In the genomic region with DNA sequence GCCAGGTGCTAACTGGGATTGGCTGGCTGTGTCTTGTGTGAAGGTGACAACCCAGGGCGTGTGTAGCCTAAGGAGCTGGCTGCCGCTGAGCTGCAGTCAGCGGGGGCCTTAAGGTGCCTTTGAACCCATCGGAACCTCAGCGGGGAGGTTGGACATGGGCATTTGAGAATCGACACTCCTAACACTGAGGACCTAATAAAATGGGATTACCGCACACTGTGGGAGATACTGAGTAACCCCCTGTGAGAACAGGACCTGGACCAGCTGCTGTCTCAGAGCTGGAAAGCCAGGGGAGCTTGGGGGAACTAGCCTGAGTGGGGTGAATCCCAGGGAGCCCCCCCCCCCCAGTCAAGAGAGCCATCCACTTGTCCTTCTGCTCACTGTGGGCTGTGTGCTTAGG, we compare ENCODE assay signal across 13 mouse cellular contexts. TPM values are rescaled to one million over a fixed set of nuclear protein-coding genes. Genes with fewer than 3 reads are reported as not detected.
"Had no signal": no experiment of that assay in that cellular context is flagged by ENCODE, and none has a peak within 500 bp of the region (broad histone marks: within the 10 kb centered on the region; RNA-seq: fewer than 3 reads in every experiment).

No protein-coding gene starts in this region.

- H3K9ac ChIP-seq: limb, embryonic 12.5 days; liver, embryonic 13.5 days; liver, postnatal 0 days; lung, embryonic 15.5 days; neural tube, embryonic 12.5 days had no signal

- H3K27ac ChIP-seq: layer of hippocampus, adult 2 months; limb, embryonic 12.5 days; liver, embryonic 13.5 days; lung, embryonic 15.5 days; macrophage; neural tube, embryonic 12.5 days; stomach, postnatal 0 days had no signal

- ATAC-seq: liver, postnatal 0 days had no signal

- H3K4me3 ChIP-seq: layer of hippocampus, adult 2 months; limb, embryonic 12.5 days; liver, embryonic 13.5 days; lung, embryonic 15.5 days; megakaryocyte, embryonic 14.5 days; neural tube, embryonic 12.5 days had no signal

- H3K27me3 ChIP-seq: limb, embryonic 12.5 days; liver, embryonic 13.5 days; lung, embryonic 15.5 days; megakaryocyte, embryonic 14.5 days; neural tube, embryonic 12.5 days had no signal

- H3K9me3 ChIP-seq: limb, embryonic 12.5 days; liver, embryonic 13.5 days; lung, embryonic 15.5 days; megakaryocyte, embryonic 14.5 days; neural tube, embryonic 12.5 days had no signal

- H3K4me1 ChIP-seq: liver, embryonic 13.5 days; lung, embryonic 15.5 days; neural tube, embryonic 12.5 days had no signal

- H3K4me2 ChIP-seq: limb, embryonic 12.5 days; liver, embryonic 13.5 days; lung, embryonic 15.5 days; neural tube, embryonic 12.5 days had no signal

- DNase-seq: kidney, postnatal 10 days; kidney, postnatal 4 days; liver; liver, embryonic 13.5 days; liver, postnatal 0 days; lung, postnatal 14 days had no signal

RNA-seq across cellular contexts. Expression of gene A3galt2, which starts 1.6 kb away (rescaled TPM):
- polyA plus RNA-seq: liver, embryonic 13.5 days; liver, postnatal 0 days; macrophage; stomach, postnatal 0 days had no signal
